In genomic region chr7:6731373-6731772, GRCm38 (mm10) we compare ENCODE assay signal across 9 mouse cellular contexts. TPM values are rescaled to one million over a fixed set of nuclear protein-coding genes. Genes with fewer than 3 reads are reported as not detected.
DNase-seq lines count a peak whose midpoint lies in the region; ATAC-seq and TF ChIP-seq lines count a peak whose summit lies in the region.
"Had no signal": no experiment of that assay in that cellular context is flagged by ENCODE, and none has a peak within 500 bp of the region (broad histone marks: within the 10 kb centered on the region; RNA-seq: fewer than 3 reads in every experiment).

No protein-coding gene starts in this region.

- WGBS in lung, postnatal 0 days, result 53% methylated on average over 3 of the region's 3 CpGs
- 38% methylated on average over 3 of the region's 3 CpGs for WGBS in liver, embryonic 13.5 days (ENCODE audit: insufficient replicate concordance)
- WGBS in stomach, postnatal 0 days, result 44% methylated on average over 3 of the region's 3 CpGs

- no peaks in the 10 kb centered on the region; the same call in 1 of the 2 replicates for H3K4me1 ChIP-seq in lung, postnatal 0 days (ENCODE audit: insufficient read depth, low read depth, low read length)
- no peaks in the 10 kb centered on the region for H3K4me1 ChIP-seq in liver, embryonic 13.5 days (replicated peaks)
- H3K4me1 ChIP-seq in stomach, postnatal 0 days (replicated peaks; ENCODE audit: control insufficient read depth, insufficient read depth), result no peaks in the 10 kb centered on the region

- H3K27me3 ChIP-seq in lung, postnatal 0 days (replicated peaks; ENCODE audit: insufficient read depth, low read length), result no peaks in the 10 kb centered on the region
- H3K27me3 ChIP-seq in liver, embryonic 13.5 days, result peaks cover 16% of the 10 kb centered on the region
- no peaks in the 10 kb centered on the region for H3K27me3 ChIP-seq in stomach, postnatal 0 days (ENCODE audit: control insufficient read depth, insufficient read depth, low read length)

- peak; percentile 61 for DNase-seq in cerebellum, adult 9-10 months
- no peak for DNase-seq in cerebellum, adult 9-11 months
- no peak for DNase-seq in lung, postnatal 0 days (ENCODE audit: low spot score)
- no peak for DNase-seq in lung, adult 18-20 months
- DNase-seq in liver, embryonic 13.5 days, result no peak
- DNase-seq in stomach, postnatal 0 days (ENCODE audit: low spot score), result no peak
- DNase-seq in gastrocnemius, postnatal 10 days, result no peak
- no peak for DNase-seq in adrenal gland, postnatal 25 days
- DNase-seq: gastrocnemius, postnatal 25 days had no signal

- peak overlapping the region; percentile 61 for H3K4me2 ChIP-seq in lung, postnatal 0 days (replicated peaks; ENCODE audit: low read depth, low read length)
- no peak overlapping the region for H3K4me2 ChIP-seq in liver, embryonic 13.5 days
- peak overlapping the region; percentile 54 for H3K4me2 ChIP-seq in stomach, postnatal 0 days (replicated peaks; ENCODE audit: low read depth)

- H3K27ac ChIP-seq in lung, postnatal 0 days (ENCODE audit: low read length), result no peak overlapping the region
- H3K27ac ChIP-seq in liver, embryonic 13.5 days, result no peak overlapping the region
- no peak overlapping the region for H3K27ac ChIP-seq in stomach, postnatal 0 days (replicated peaks)

- no peak overlapping the region; the same call in 1 of the 2 replicates for H3K4me3 ChIP-seq in lung, postnatal 0 days (ENCODE audit: low read depth, low read length)
- H3K4me3 ChIP-seq in liver, embryonic 13.5 days (replicated peaks), result peak overlapping the region; percentile 58
- H3K4me3 ChIP-seq in stomach, postnatal 0 days (ENCODE audit: low read depth, low read length), result peak overlapping the region; percentile 59; the same call in 1 of the 2 replicates

- no peak overlapping the region for H3K9ac ChIP-seq in lung, postnatal 0 days (replicated peaks; ENCODE audit: low read depth)
- no peak overlapping the region for H3K9ac ChIP-seq in liver, embryonic 13.5 days
- no peak overlapping the region for H3K9ac ChIP-seq in stomach, postnatal 0 days (ENCODE audit: low read length)

- H3K36me3 ChIP-seq in lung, postnatal 0 days (ENCODE audit: insufficient read depth, low read length), result no peaks in the 10 kb centered on the region
- H3K36me3 ChIP-seq in liver, embryonic 13.5 days, result no peaks in the 10 kb centered on the region
- H3K36me3 ChIP-seq in stomach, postnatal 0 days (ENCODE audit: control insufficient read depth, insufficient read depth, low read length), result no peaks in the 10 kb centered on the region

- TF ChIP-seq EP300 in lung, postnatal 0 days (IDR thresholded peaks at IDR 0.05), result no peak
- TF ChIP-seq EP300 in stomach, postnatal 0 days (optimal IDR thresholded peaks at IDR 0.05), result no peak

- no peak for TF ChIP-seq CTCF in lung, postnatal 0 days (IDR thresholded peaks at IDR 0.05)
- no peak for TF ChIP-seq CTCF in stomach, postnatal 0 days (IDR thresholded peaks at IDR 0.05; ENCODE audit: low read depth)

- H3K9me3 ChIP-seq in lung, postnatal 0 days (ENCODE audit: low read length), result 0 out of 2 replicates have a peak, but pooled peaks cover 3% of the 10 kb centered on the region
- peaks cover 31% of the 10 kb centered on the region for H3K9me3 ChIP-seq in liver, embryonic 13.5 days (replicated peaks)
- 0 out of 2 replicates have a peak, but pooled peaks cover 4% of the 10 kb centered on the region for H3K9me3 ChIP-seq in stomach, postnatal 0 days (ENCODE audit: control insufficient read depth, low read length)

- ATAC-seq in lung, postnatal 0 days, result no peak
- no peak for ATAC-seq in liver, embryonic 13.5 days (ENCODE audit: low read depth)
- ATAC-seq in stomach, postnatal 0 days (ENCODE audit: low FRiP score, low TSS enrichment), result no peak

RNA-seq across cellular contexts. Expression of gene Usp29, which starts 1.0 kb away (rescaled TPM):
- 0.71 and 1.1 TPM in 2 replicates for polyA plus RNA-seq in lung, postnatal 0 days (2015; fragmentation: Nextera tagmentation; extraction: Ambion mirVana)
- 1.4 and 1.9 TPM in 2 replicates for polyA plus RNA-seq in liver, embryonic 13.5 days (2015; fragmentation: Nextera tagmentation; extraction: Ambion mirVana)
- 1.0 and 1.4 TPM in 2 replicates for polyA plus RNA-seq in stomach, postnatal 0 days (2015; fragmentation: Nextera tagmentation; extraction: Ambion mirVana)
- total RNA-seq in gastrocnemius, postnatal 10 days (2021), result 1 to 10 TPM; 5.9 to 6.5 TPM
- total RNA-seq in adrenal gland, postnatal 25 days (2021), result 1.2 and 1.7 TPM in 2 replicates

RNA-seq across cellular contexts. Expression of gene Peg3, which starts 1.1 kb away (rescaled TPM):
- polyA plus RNA-seq in lung, postnatal 0 days (2015; fragmentation: Nextera tagmentation; extraction: Ambion mirVana), result 49.7 and 55.1 TPM in 2 replicates
- 30.9 and 42.8 TPM in 2 replicates for polyA plus RNA-seq in liver, embryonic 13.5 days (2015; fragmentation: Nextera tagmentation; extraction: Ambion mirVana)
- 26.0 and 26.8 TPM in 2 replicates for polyA plus RNA-seq in stomach, postnatal 0 days (2015; fragmentation: Nextera tagmentation; extraction: Ambion mirVana)
- total RNA-seq in gastrocnemius, postnatal 10 days (2021), result 100 to 1,000 TPM; 160 to 196 TPM
- total RNA-seq in adrenal gland, postnatal 25 days (2021), result 32.2 and 49.5 TPM in 2 replicates

RNA-seq across cellular contexts. Expression of gene Zim1, which starts 35.1 kb away (rescaled TPM):
- 1.0 and 1.6 TPM in 2 replicates for polyA plus RNA-seq in lung, postnatal 0 days (2015; fragmentation: Nextera tagmentation; extraction: Ambion mirVana)
- 0.99 and 1.0 TPM in 2 replicates for polyA plus RNA-seq in liver, embryonic 13.5 days (2015; fragmentation: Nextera tagmentation; extraction: Ambion mirVana)
- 1.6 and 1.9 TPM in 2 replicates for polyA plus RNA-seq in stomach, postnatal 0 days (2015; fragmentation: Nextera tagmentation; extraction: Ambion mirVana)
- total RNA-seq in gastrocnemius, postnatal 10 days (2021), result 100 to 1,000 TPM; 112 to 137 TPM
- 5.5 and 5.8 TPM in 2 replicates for total RNA-seq in adrenal gland, postnatal 25 days (2021)
